Mouse (Mus musculus) megakaryocyte, embryonic 14.5 days (primary cell): ENCODE results near the gene Myo1h. TPM values are rescaled to one million over a fixed set of nuclear protein-coding genes. Genes with fewer than 3 reads are reported as not detected.

ENCODE experiments used
- H3K27me3 ChIP-seq: replicated peaks from 2 replicates; pipeline ENCODE3; 2012; ENCODE audit warnings: inconsistent platforms
- H3K36me3 ChIP-seq: replicated peaks from 2 replicates; pipeline ENCODE3; 2012; ENCODE audit warnings: low read length, inconsistent platforms, mixed read lengths
- H3K4me1 ChIP-seq: 2 replicates; pipeline ENCODE4 v1.6.1; 2012; ENCODE audit warnings: inconsistent platforms
- H3K4me3 ChIP-seq: replicated peaks from 2 replicates; pipeline ENCODE3; 2012; ENCODE audit warnings: moderate library complexity, mild to moderate bottlenecking, inconsistent platforms
- H3K9me3 ChIP-seq: 2 replicates; pipeline ENCODE4 v1.6.1; 2012; ENCODE audit warnings: inconsistent platforms
- FLI1 ChIP-seq: IDR thresholded peaks from 2 replicates; pipeline ENCODE4 v1.6.1; 2012; ENCODE audit warnings: low read length, inconsistent platforms, mixed read lengths
- GATA1 ChIP-seq: IDR thresholded peaks from 3 replicates; pipeline ENCODE4 v1.6.1; 2012; ENCODE audit warnings: mixed read lengths, low read length, inconsistent platforms, borderline replicate concordance
- polyA plus RNA-seq: library from polyadenylated mRNA; stranded (reverse); fragments of >175 nt; gene quantifications from 2 replicates; pipeline ENCODE4 v1.2.3, GENCODE M21; 2012; ENCODE audit warnings: low replicate concordance; ENCODE audit not compliant: insufficient read depth

The Myo1h gene
- polyA plus RNA-seq, 1 experiment = not detected

- Histone ChIP-seq H3K27me3 (peaks cover 91% of the 10 kb centered on the region), H3K36me3 (no peaks in the 10 kb centered on the region), H3K9me3 (no peaks in the 10 kb centered on the region), H3K4me1 (peaks cover 16% of the 10 kb centered on the region), H3K4me3 (no peak within 1 kb of the TSS)
- TF ChIP-seq FLI1 = no peak
- TF ChIP-seq GATA1 = no peak
Measured at GRCm38 (mm10) chr5:114273693-114274402, 15.1 kb upstream of the Myo1h start, which contains the start of gene Foxn4. TSS of gene Foxn4 (minus strand) at chr5:114273807.

- H3K4me1 ChIP-seq = peaks cover 5% of the 10 kb centered on the region; the same call in 1 of the 2 replicates
- H3K9me3 ChIP-seq = no peaks in the 10 kb centered on the region
- no peak overlapping the region for H3K4me3 ChIP-seq
- TF ChIP-seq FLI1 (no peak), GATA1 (no peak)
- no peaks in the 10 kb centered on the region for H3K36me3 ChIP-seq
- H3K27me3 ChIP-seq = peaks cover 83% of the 10 kb centered on the region
Measured at GRCm38 (mm10) chr5:114275339-114275738, 13.6 kb upstream of the Myo1h start.

- H3K4me1 ChIP-seq = peaks cover 5% of the 10 kb centered on the region; the same call in 1 of the 2 replicates
- H3K27me3 ChIP-seq = peaks cover 80% of the 10 kb centered on the region
- TF ChIP-seq GATA1 = no peak
- no peak for TF ChIP-seq FLI1
- no peak overlapping the region for H3K4me3 ChIP-seq
- no peaks in the 10 kb centered on the region for H3K36me3 ChIP-seq
- no peaks in the 10 kb centered on the region for H3K9me3 ChIP-seq
Measured at GRCm38 (mm10) chr5:114275991-114276390, 13.0 kb upstream of the Myo1h start.

GRCm38 (mm10) chr5:114279382-114280143, 9.4 kb upstream of the Myo1h start:
- no peaks in the 10 kb centered on the region for H3K36me3 ChIP-seq

GRCm38 (mm10) chr5:114282346-114282745, 6.6 kb upstream of the Myo1h start:
- Histone ChIP-seq H3K27me3 (peaks cover 49% of the 10 kb centered on the region), H3K9me3 (no peaks in the 10 kb centered on the region), H3K4me1 (no peaks in the 10 kb centered on the region), H3K36me3 (no peaks in the 10 kb centered on the region), H3K4me3 (no peak overlapping the region)
- TF ChIP-seq GATA1 (no peak), FLI1 (no peak)

More at GRCm38 (mm10) chr5:114279382-114280143, 9.4 kb upstream of the Myo1h start:
- H3K4me3 ChIP-seq = no peak overlapping the region
- TF ChIP-seq FLI1 (no peak), GATA1 (no peak)
- H3K9me3 ChIP-seq = no peaks in the 10 kb centered on the region
- H3K27me3 ChIP-seq = peaks cover 65% of the 10 kb centered on the region
- H3K4me1 ChIP-seq = no peaks in the 10 kb centered on the region

GRCm38 (mm10) chr5:114284604-114285397, 4.2 kb upstream of the Myo1h start:
- peaks cover 53% of the 10 kb centered on the region for H3K27me3 ChIP-seq
- H3K36me3 ChIP-seq = no peaks in the 10 kb centered on the region
- H3K9me3 ChIP-seq = no peaks in the 10 kb centered on the region
- TF ChIP-seq GATA1 (no peak), FLI1 (no peak)
- H3K4me3 ChIP-seq = no peak overlapping the region
- no peaks in the 10 kb centered on the region for H3K4me1 ChIP-seq

- Histone ChIP-seq H3K36me3 (no peaks in the 10 kb centered on the region), H3K4me3 (no peak overlapping the region), H3K9me3 (no peaks in the 10 kb centered on the region), H3K27me3 (peaks cover 56% of the 10 kb centered on the region), H3K4me1 (no peaks in the 10 kb centered on the region)
- TF ChIP-seq FLI1 = no peak
- TF ChIP-seq GATA1 = no peak
Measured at GRCm38 (mm10) chr5:114285398-114285700, 3.6 kb upstream of the Myo1h start.

GRCm38 (mm10) chr5:114286102-114286501, 2.9 kb upstream of the Myo1h start:
- H3K9me3 ChIP-seq = no peaks in the 10 kb centered on the region
- no peak overlapping the region for H3K4me3 ChIP-seq
- no peaks in the 10 kb centered on the region for H3K4me1 ChIP-seq
- H3K36me3 ChIP-seq = no peaks in the 10 kb centered on the region
- TF ChIP-seq FLI1 (no peak), GATA1 (no peak)
- H3K27me3 ChIP-seq = peaks cover 56% of the 10 kb centered on the region

- Histone ChIP-seq H3K4me1 (no peaks in the 10 kb centered on the region), H3K9me3 (no peaks in the 10 kb centered on the region), H3K27me3 (peaks cover 50% of the 10 kb centered on the region), H3K4me3 (no peak overlapping the region), H3K36me3 (no peaks in the 10 kb centered on the region)
- no peak for TF ChIP-seq GATA1
- no peak for TF ChIP-seq FLI1
Measured at GRCm38 (mm10) chr5:114286872-114287571, 1.9 kb upstream of the Myo1h start.
